Comparison of ENCODE assay signal across 13 mouse cellular contexts in genomic region chrX:94060751-94061150, GRCm38 (mm10).
A peak's percentile ranks its signal among the peaks of the same experiment; 100 is the strongest.
DNase-seq lines count a peak whose midpoint lies in the region; ATAC-seq and TF ChIP-seq lines count a peak whose summit lies in the region.
"Had no signal": no experiment of that assay in that cellular context is flagged by ENCODE, and none has a peak within 500 bp of the region (broad histone marks: within the 10 kb centered on the region; RNA-seq: fewer than 3 reads in every experiment).

No protein-coding gene starts in this region.

- H3K9ac ChIP-seq in heart, embryonic 15.5 days: no peak overlapping the region
- no peak overlapping the region for H3K9ac ChIP-seq in heart, embryonic 11.5 days (ENCODE audit: low read depth, low read length)
- no peak overlapping the region for H3K9ac ChIP-seq in lung, embryonic 14.5 days
- H3K9ac ChIP-seq: forebrain, postnatal 0 days; hindbrain, embryonic 15.5 days; kidney, embryonic 15.5 days had no signal

- no peaks in the 10 kb centered on the region for H3K36me3 ChIP-seq in heart, embryonic 15.5 days
- no peaks in the 10 kb centered on the region for H3K36me3 ChIP-seq in heart, embryonic 11.5 days (ENCODE audit: control insufficient read depth, insufficient read depth, low read length)
- H3K36me3 ChIP-seq in lung, embryonic 14.5 days (ENCODE audit: insufficient read depth): no peaks in the 10 kb centered on the region
- no peaks in the 10 kb centered on the region for H3K36me3 ChIP-seq in myocyte (ENCODE audit: control insufficient read depth, insufficient read depth)
- H3K36me3 ChIP-seq: hindbrain, embryonic 15.5 days; kidney, embryonic 15.5 days had no signal

- H3K79me2 ChIP-seq in myocyte (ENCODE audit: control insufficient read depth, insufficient read depth): no peaks in the 10 kb centered on the region

- H3K4me2 ChIP-seq in heart, embryonic 15.5 days: peak overlapping the region; percentile 30; the same call in 1 of the 2 replicates
- H3K4me2 ChIP-seq in heart, embryonic 11.5 days: no peak overlapping the region
- peak overlapping the region; percentile 27 for H3K4me2 ChIP-seq in lung, embryonic 14.5 days
- peak overlapping the region; percentile 77 for H3K4me2 ChIP-seq in myocyte (ENCODE audit: low read depth)
- H3K4me2 ChIP-seq: hindbrain, embryonic 15.5 days; kidney, embryonic 15.5 days had no signal

- H3ac ChIP-seq in myocyte (ENCODE audit: control insufficient read depth, insufficient read length): no peak overlapping the region

- WGBS in heart, embryonic 15.5 days: 57% methylated on average over 8 of the region's 8 CpGs
- WGBS in heart, embryonic 11.5 days (ENCODE audit: insufficient replicate concordance): 70% methylated on average over 8 of the region's 8 CpGs
- WGBS in lung, embryonic 14.5 days: 40% methylated on average over 8 of the region's 8 CpGs

- no peaks in the 10 kb centered on the region for H3K4me1 ChIP-seq in heart, embryonic 15.5 days (replicated peaks)
- no peaks in the 10 kb centered on the region for H3K4me1 ChIP-seq in heart, embryonic 11.5 days (ENCODE audit: control insufficient read depth, insufficient read depth, low read length)
- no peaks in the 10 kb centered on the region for H3K4me1 ChIP-seq in lung, embryonic 14.5 days (ENCODE audit: insufficient read depth)
- H3K4me1 ChIP-seq in brown adipose tissue, adult 24 weeks (ENCODE audit: control insufficient read depth, insufficient read depth, insufficient read length, low read length): no peaks in the 10 kb centered on the region
- H3K4me1 ChIP-seq: hindbrain, embryonic 15.5 days; kidney, embryonic 15.5 days had no signal

- H3K4me3 ChIP-seq in heart, embryonic 15.5 days: no peak overlapping the region
- H3K4me3 ChIP-seq in heart, embryonic 11.5 days (ENCODE audit: low read depth, low read length): no peak overlapping the region
- no peak overlapping the region for H3K4me3 ChIP-seq in lung, embryonic 14.5 days (ENCODE audit: low read depth, low read length)
- H3K4me3 ChIP-seq in brown adipose tissue, adult 24 weeks (ENCODE audit: insufficient read depth, low read depth, low read length): peak overlapping the region; percentile 37
- peak overlapping the region; percentile 19 for H3K4me3 ChIP-seq in myocyte
- H3K4me3 ChIP-seq: hindbrain, embryonic 15.5 days; kidney, embryonic 15.5 days had no signal

- no peak for TF ChIP-seq CTCF in lung, embryonic 14.5 days (IDR thresholded peaks at IDR 0.05; ENCODE audit: low read depth)

- DNase-seq in lung, embryonic 14.5 days: no peak
- DNase-seq in lung, adult 18-20 months: no peak
- no peak for DNase-seq in ovary, adult 18-20 months (ENCODE audit: low spot score)
- DNase-seq in urinary bladder, postnatal 4 days (ENCODE audit: low spot score in 2 of 2): no peak
- DNase-seq: cerebellum, postnatal 25 days; right cerebral cortex, postnatal 14 days had no signal

- 0 out of 2 replicates have a peak overlapping the region, but pooled peaks have one; percentile 9 for H3K27ac ChIP-seq in heart, embryonic 15.5 days
- no peak overlapping the region for H3K27ac ChIP-seq in heart, embryonic 11.5 days (ENCODE audit: low read depth, low read length)
- H3K27ac ChIP-seq in lung, embryonic 14.5 days (ENCODE audit: low read depth): no peak overlapping the region
- no peak overlapping the region for H3K27ac ChIP-seq in brown adipose tissue, adult 24 weeks (replicated peaks; ENCODE audit: low read depth, low read length)
- H3K27ac ChIP-seq: hindbrain, embryonic 15.5 days; kidney, embryonic 15.5 days had no signal

- no peaks in the 10 kb centered on the region for H3K9me3 ChIP-seq in heart, embryonic 15.5 days (replicated peaks)
- no peaks in the 10 kb centered on the region for H3K9me3 ChIP-seq in heart, embryonic 11.5 days (replicated peaks; ENCODE audit: control insufficient read depth, low read length)
- no peaks in the 10 kb centered on the region for H3K9me3 ChIP-seq in lung, embryonic 14.5 days (ENCODE audit: low read depth, low read length)
- H3K9me3 ChIP-seq: hindbrain, embryonic 15.5 days; kidney, embryonic 15.5 days had no signal

- H3K27me3 ChIP-seq in heart, embryonic 15.5 days: peaks cover 31% of the 10 kb centered on the region
- H3K27me3 ChIP-seq in heart, embryonic 11.5 days (ENCODE audit: control insufficient read depth, insufficient read depth, low read length): peaks cover 5% of the 10 kb centered on the region
- 0 out of 2 replicates have a peak, but pooled peaks cover 3% of the 10 kb centered on the region for H3K27me3 ChIP-seq in lung, embryonic 14.5 days (ENCODE audit: insufficient read depth, low read length)
- H3K27me3 ChIP-seq in myocyte (ENCODE audit: control insufficient read depth, insufficient read depth, insufficient read length): no peaks in the 10 kb centered on the region

- TF ChIP-seq POLR2A in myocyte (IDR thresholded peaks at IDR 0.05; ENCODE audit: insufficient read length, low read depth): no peak

- no peak for ATAC-seq in heart, embryonic 15.5 days (replicated peaks; ENCODE audit: insufficient number of reproducible peaks, insufficient read depth, low FRiP score, low read depth)
- no peak for ATAC-seq in heart, embryonic 11.5 days (replicated peaks; ENCODE audit: insufficient number of reproducible peaks, low FRiP score, low TSS enrichment)
- ATAC-seq in lung, embryonic 14.5 days (ENCODE audit: insufficient read depth): no peak
- ATAC-seq: forebrain, postnatal 0 days had no signal

TF ChIP-seq in myocyte, 11 proteins besides CTCF, POLR2A, EP300 and RAD21:
- TF ChIP-seq CEBPB (IDR thresholded peaks at IDR 0.05; ENCODE audit: insufficient read depth, poor library complexity, severe bottlenecking) (no peak), USF1 (IDR thresholded peaks at IDR 0.05; ENCODE audit: low read depth) (no peak), REST (IDR thresholded peaks at IDR 0.05; ENCODE audit: insufficient read depth, insufficient read length) (no peak), POLR2AphosphoS2 (IDR thresholded peaks at IDR 0.05; ENCODE audit: insufficient read length, low read depth) (no peak), MYOG (IDR thresholded peaks at IDR 0.05; ENCODE audit: control insufficient read depth in 1 of 3, insufficient read depth in 1 of 3, insufficient read length in 2 of 3, low read depth in 2 of 3) (no peak), MYOD1 (IDR thresholded peaks at IDR 0.05; ENCODE audit: control insufficient read depth in 1 of 3, insufficient read length in 2 of 3, low read depth in 2 of 3) (no peak), TCF3 (IDR thresholded peaks at IDR 0.05; ENCODE audit: insufficient read length, low read depth) (no peak)

Comparison
In these comparisons a context has a peak if more than half of its experiments do, and no peak if none do; other contexts are left out.
1. H3K4me3 ChIP-seq: peak in brown adipose tissue, adult 24 weeks (single experiment) and myocyte (single experiment); none in heart, embryonic 15.5 days (single experiment), heart, embryonic 11.5 days (single experiment) and lung, embryonic 14.5 days (single experiment).